Mouse (Mus musculus) E14TG2a.4 (cell line): ENCODE data around the gene Grb2.

ENCODE experiments used
- CTCF ChIP-seq: conservative IDR thresholded peaks from 2 replicates; pipeline ENCODE4 v1.5.1; 2014; ENCODE audit warnings: low read length
- POU5F1 ChIP-seq: IDR thresholded peaks from 2 replicates; pipeline ENCODE4 v1.6.1; 2014; ENCODE audit warnings: low read length, borderline replicate concordance

GRCm38 (mm10) chr11:115696471-115696870 is 11.9 kb downstream of the Grb2 start:
- TF ChIP-seq POU5F1 (no peak), CTCF (no peak)
